In the genomic region with DNA sequence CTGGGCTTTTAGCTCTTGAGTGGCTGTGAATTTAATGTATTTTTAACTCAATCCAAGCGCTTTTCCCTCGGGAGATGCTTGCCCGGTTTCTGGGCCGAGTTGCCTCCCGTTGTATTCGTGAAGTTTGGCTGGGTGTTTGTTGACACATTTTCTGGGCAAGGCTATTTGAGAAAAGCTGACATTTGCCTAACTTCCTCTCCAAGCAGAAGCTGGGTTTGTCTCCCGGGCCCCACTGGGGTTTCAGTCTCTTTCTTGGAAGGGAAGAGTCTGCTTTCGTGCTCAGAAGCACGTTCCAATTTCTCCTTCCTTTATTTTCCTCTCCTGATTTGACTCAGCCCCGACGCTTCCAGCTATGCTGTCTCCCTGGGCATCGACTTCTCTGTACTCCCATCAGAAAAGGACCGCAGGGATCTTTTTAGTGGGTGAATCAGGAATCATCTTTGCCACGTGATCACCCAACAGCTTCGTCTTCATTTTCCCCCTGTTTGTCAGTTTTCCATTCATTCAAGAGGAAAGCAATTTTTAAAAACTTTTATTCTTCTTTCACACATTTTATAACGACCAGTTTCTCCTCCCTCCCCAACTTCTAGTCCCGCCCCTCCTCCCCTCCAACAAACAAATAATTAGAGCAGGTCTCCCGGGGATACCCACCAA, we compare ENCODE assay signal across 7 mouse cellular contexts.
DNase-seq lines count a peak whose midpoint lies in the region; ATAC-seq lines count a peak whose summit lies in the region.

No protein-coding gene starts in this region.

- ATAC-seq in midbrain, embryonic 13.5 days, result no peak
- 0 out of 2 replicates have a peak, but pooled peaks have one; percentile 8 for ATAC-seq in common myeloid progenitor, adult 5-6 weeks (replicated peaks; ENCODE audit: low read depth, poor library complexity, severe bottlenecking)

- no peaks in the 10 kb centered on the region for H3K4me1 ChIP-seq in midbrain, embryonic 13.5 days (replicated peaks)
- H3K4me1 ChIP-seq in midbrain, embryonic 10.5 days, result peaks cover 14% of the 10 kb centered on the region

- no peaks in the 10 kb centered on the region for H3K9me3 ChIP-seq in midbrain, embryonic 13.5 days
- H3K9me3 ChIP-seq in midbrain, embryonic 10.5 days (replicated peaks), result no peaks in the 10 kb centered on the region

- H3K36me3 ChIP-seq in midbrain, embryonic 13.5 days, result no peaks in the 10 kb centered on the region
- H3K36me3 ChIP-seq in midbrain, embryonic 10.5 days, result no peaks in the 10 kb centered on the region

- H3K27me3 ChIP-seq in midbrain, embryonic 13.5 days, result no peaks in the 10 kb centered on the region
- no peaks in the 10 kb centered on the region for H3K27me3 ChIP-seq in midbrain, embryonic 10.5 days (ENCODE audit: low read depth, poor library complexity, severe bottlenecking)

- WGBS in midbrain, embryonic 13.5 days, result 34% methylated on average over 18 of the region's 18 CpGs
- WGBS in midbrain, embryonic 10.5 days, result 35% methylated on average over 18 of the region's 18 CpGs

- H3K4me3 ChIP-seq in midbrain, embryonic 13.5 days (replicated peaks), result no peak overlapping the region
- H3K4me3 ChIP-seq in midbrain, embryonic 10.5 days, result no peak overlapping the region

- 0 out of 2 replicates have a peak overlapping the region, but pooled peaks have one; percentile 13 for H3K4me2 ChIP-seq in midbrain, embryonic 13.5 days (replicated peaks)

- no peak overlapping the region for H3K27ac ChIP-seq in midbrain, embryonic 13.5 days
- no peak overlapping the region for H3K27ac ChIP-seq in midbrain, embryonic 10.5 days (replicated peaks)

- H3K9ac ChIP-seq in midbrain, embryonic 13.5 days (replicated peaks), result no peak overlapping the region

- DNase-seq in midbrain, embryonic 10.5 days (ENCODE audit: low spot score), result no peak
- DNase-seq in heart, adult 8-10 months (ENCODE audit: low spot score), result peak; percentile 76
- peak; percentile 12 to 33 for DNase-seq in kidney, postnatal 4 days
- peak; percentile 24 for DNase-seq in lung, postnatal 36 days
- DNase-seq in thymus, postnatal 14 days, result no peak

Comparison
In these comparisons a context has a peak if more than half of its experiments do, and no peak if none do; other contexts are left out.
1. DNase-seq: peak in heart, adult 8-10 months (single experiment), kidney, postnatal 4 days (2 of 2) and lung, postnatal 36 days (single experiment); none in midbrain, embryonic 10.5 days (single experiment) and thymus, postnatal 14 days (single experiment).